Mouse (Mus musculus) CH12.LX (cell line): ENCODE data around the gene Sugct.

Source experiments
- CTCF ChIP-seq, 2 experiments: IDR thresholded peaks in 1 of 2; conservative IDR thresholded peaks in 1 of 2; 2 replicates each; pipeline ENCODE4 v1.5.1; 2011 to 2012; ENCODE audit warnings: low read depth in 2 of 2, low read length in 2 of 2, improper control_type of control experiment in 1 of 2, inconsistent platforms in 1 of 2, mild to moderate bottlenecking in 1 of 2, moderate library complexity in 1 of 2
- EP300 ChIP-seq: IDR thresholded peaks from 2 replicates; pipeline ENCODE4 v1.6.1; 2011; ENCODE audit warnings: low read length, improper control_type of control experiment
- MAX ChIP-seq: IDR thresholded peaks from 2 replicates; pipeline ENCODE4 v1.6.1; 2011; ENCODE audit warnings: low read length, improper control_type of control experiment
- POLR2A ChIP-seq: IDR thresholded peaks from 2 replicates; pipeline ENCODE4 v1.6.1; 2011; ENCODE audit warnings: low read depth, mild to moderate bottlenecking, improper control_type of control experiment, low read length
- TBP ChIP-seq: conservative IDR thresholded peaks from 2 replicates; pipeline ENCODE4 v1.6.1; 2011; ENCODE audit warnings: low read depth, low read length, improper control_type of control experiment
- TCF12 ChIP-seq: IDR thresholded peaks from 2 replicates; pipeline ENCODE4 v1.6.1; 2014; ENCODE audit warnings: low read depth, mild to moderate bottlenecking, inconsistent platforms, low read length, improper control_type of control experiment
- UBTF ChIP-seq: IDR thresholded peaks from 2 replicates; pipeline ENCODE4 v1.6.1; 2012; ENCODE audit warnings: low read depth, mild to moderate bottlenecking, inconsistent platforms, low read length, improper control_type of control experiment, moderate library complexity
- ZNF384 ChIP-seq: IDR thresholded peaks from 2 replicates; pipeline ENCODE4 v1.6.1; 2012; ENCODE audit warnings: low read depth, low read length, improper control_type of control experiment, inconsistent platforms

DNA sequence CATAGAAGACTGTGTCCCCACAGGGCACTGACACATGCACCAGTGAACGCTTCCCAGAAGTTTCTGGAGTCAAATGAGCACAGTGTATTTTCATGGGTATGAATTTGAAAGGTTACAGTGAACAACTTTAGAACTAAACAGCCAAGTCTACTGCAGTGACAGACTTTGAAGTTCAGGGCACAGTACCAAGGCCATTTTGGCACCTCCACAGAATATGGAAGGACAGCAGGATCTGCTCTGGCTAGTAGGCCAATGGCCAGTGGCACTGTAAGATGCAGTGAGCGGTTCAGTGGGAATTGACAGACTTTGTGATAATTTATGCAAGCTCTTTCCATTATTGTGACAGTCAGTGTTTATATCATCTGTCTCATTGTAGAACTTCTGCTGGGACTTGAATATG is 724.1 kb downstream of the Sugct start:
- TF ChIP-seq CTCF (conservative IDR thresholded peaks at IDR 0.05 in 1 of 2, IDR thresholded peaks at IDR 0.05 in 1 of 2; ENCODE audit: low read depth in 2 of 2, low read length in 2 of 2) = no peak
- no peak for TF ChIP-seq UBTF
- no peak for TF ChIP-seq ZNF384
- no peak for TF ChIP-seq EP300
- TF ChIP-seq TCF12 = no peak
- no peak for TF ChIP-seq TBP
- TF ChIP-seq MAX = no peak
- TF ChIP-seq POLR2A = no peak
